Mouse (Mus musculus) stomach, postnatal 0 days (tissue): Measurements from ENCODE around the gene Cth.

Experiments used
- CTCF ChIP-seq: IDR thresholded peaks from 2 replicates; pipeline ENCODE4 v1.5.1; 2016; ENCODE audit warnings: antibody characterized with exemption, low read depth, mild to moderate bottlenecking, moderate library complexity
- EP300 ChIP-seq: optimal IDR thresholded peaks from 2 replicates; pipeline ENCODE3; 2016; ENCODE audit warnings: antibody characterized with exemption

DNA sequence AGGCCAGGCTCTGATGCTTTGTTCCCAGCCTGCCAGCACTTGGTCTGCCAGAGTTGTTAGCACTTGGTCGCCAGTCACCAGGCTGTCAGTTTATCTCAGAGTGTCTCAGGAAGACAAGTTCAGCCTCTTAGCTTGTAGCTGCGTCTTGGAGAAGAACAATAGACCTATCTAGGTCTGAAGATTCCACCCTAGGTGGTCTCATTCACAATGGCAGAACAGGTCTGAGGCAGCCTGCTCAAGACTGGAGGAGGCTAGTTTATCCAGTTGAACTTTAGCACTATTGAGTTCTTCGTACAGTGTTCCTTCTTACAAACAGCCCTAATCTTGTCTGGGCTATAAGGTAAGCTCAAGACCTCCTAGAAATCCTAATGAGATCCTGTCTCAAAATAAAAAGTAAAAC lies 7.2 kb upstream of the Cth start:
- no peak for TF ChIP-seq CTCF
- no peak for TF ChIP-seq EP300
